Mouse (Mus musculus) cortical plate, adult 2 months (tissue): ENCODE measurements around the gene Bcam. TPM values are rescaled to one million over a fixed set of nuclear protein-coding genes. Genes with fewer than 3 reads are reported as not detected.
A peak's percentile ranks its signal among the peaks of the same experiment; 100 is the strongest.

Experiments used
- H3K27ac ChIP-seq: fragments of 200-500 bp; 2 replicates; pipeline ENCODE4 v1.5.1; 2012; ENCODE audit warnings: low read length, control low read depth, inconsistent platforms; ENCODE audit not compliant: insufficient read depth
- H3K4me1 ChIP-seq: fragments of 200-500 bp; 2 replicates; pipeline ENCODE4 v1.6.1; 2011; ENCODE audit warnings: low read length; ENCODE audit not compliant: control insufficient read depth, insufficient read depth
- H3K4me3 ChIP-seq: fragments of 200-500 bp; 2 replicates; pipeline ENCODE4 v1.5.1; 2011; ENCODE audit warnings: mild to moderate bottlenecking, low read length, control low read depth; ENCODE audit not compliant: insufficient read depth
- CTCF ChIP-seq: fragments of 200-500 bp; IDR thresholded peaks from 2 replicates; pipeline ENCODE4 v1.5.1; 2011; ENCODE audit warnings: mild to moderate bottlenecking, control low read depth, low read length; ENCODE audit not compliant: insufficient read depth; ENCODE audit errors: extremely low read depth
- POLR2A ChIP-seq: fragments of 200-500 bp; IDR thresholded peaks from 2 replicates; pipeline ENCODE4 v1.6.1; 2011; ENCODE audit warnings: mild to moderate bottlenecking, low read length, control low read depth; ENCODE audit not compliant: insufficient read depth; ENCODE audit errors: extremely low read depth
- polyA plus RNA-seq: library from polyadenylated mRNA; depleted of rRNA; stranded (reverse); fragments of >200 nt; gene quantifications from 2 replicates; pipeline ENCODE4 v1.2.3, GENCODE M21; 2012

Bcam gene
- polyA plus RNA-seq, 1 experiment = 24.4 TPM

DNA sequence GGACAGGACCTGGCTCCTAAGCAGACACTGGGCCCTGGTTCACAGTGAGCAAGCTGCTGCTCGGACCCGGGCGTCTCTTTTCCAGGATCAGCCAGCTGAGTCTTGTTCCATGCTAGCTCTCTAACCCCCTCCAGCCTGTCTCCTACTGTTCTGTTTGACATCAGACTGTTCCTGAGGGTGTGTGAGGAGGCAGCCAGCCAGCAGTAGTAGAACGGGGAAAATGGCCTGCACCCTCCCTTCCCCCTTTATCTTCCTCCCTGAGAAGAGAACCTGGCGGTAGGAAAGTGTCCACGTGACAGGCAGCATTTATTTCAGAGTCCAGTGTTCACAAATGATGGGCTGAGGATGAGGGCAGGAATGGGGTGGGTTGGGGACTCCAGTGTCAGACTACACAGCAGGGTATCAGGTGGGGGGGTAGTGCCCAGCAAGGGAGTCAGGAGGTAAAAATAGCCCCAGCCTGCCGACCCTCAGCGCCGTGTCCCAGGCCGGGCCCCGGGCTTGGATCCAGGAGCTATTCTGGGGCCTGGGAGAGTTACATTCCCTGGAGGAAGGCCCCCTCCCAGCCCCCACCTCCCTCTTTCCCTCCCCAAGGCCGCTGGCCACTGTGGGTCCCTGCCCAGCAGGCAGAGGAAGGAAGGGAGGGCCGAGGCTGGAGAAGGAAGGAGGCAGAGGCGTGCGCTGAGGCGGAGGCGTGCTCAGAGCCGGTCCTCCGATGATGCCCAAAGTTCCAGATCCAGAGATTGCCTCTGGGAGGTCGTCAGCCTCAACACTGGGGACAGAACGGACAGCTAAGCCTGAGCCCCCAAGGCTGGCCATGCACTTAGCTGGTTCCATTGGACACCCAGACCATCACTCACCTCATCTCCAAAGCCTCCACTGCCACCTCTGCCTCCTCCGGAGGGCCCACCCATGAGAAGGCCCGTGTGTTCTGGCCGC is 14.7 kb downstream of the Bcam start:
- Histone ChIP-seq H3K4me1 (no peaks in the 10 kb centered on the region), H3K4me3 (no peak overlapping the region), H3K27ac (peak overlapping the region; percentile 49)
- no peak for TF ChIP-seq POLR2A
- no peak for TF ChIP-seq CTCF

DNA sequence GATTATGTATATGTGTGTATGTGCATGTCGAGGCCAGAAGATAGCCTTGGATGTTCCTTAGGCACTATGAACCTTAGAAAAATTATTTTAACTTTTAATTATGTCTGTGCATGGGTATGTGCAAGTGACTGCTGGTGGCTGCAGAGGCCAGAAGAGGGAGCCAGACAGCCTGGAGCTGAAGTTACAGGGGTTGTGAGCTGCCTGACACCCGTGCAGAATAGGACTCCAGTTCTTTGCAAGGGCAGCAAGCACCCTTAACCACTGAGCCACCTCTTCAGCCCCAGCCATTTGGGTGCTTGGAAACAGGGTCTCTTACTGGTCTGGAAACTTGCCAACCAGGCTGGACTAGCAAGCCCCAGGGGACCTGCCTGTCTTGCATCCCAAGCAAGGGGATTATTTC is 15.8 kb downstream of the Bcam start:
- Histone ChIP-seq H3K27ac (no peak overlapping the region), H3K4me1 (no peaks in the 10 kb centered on the region), H3K4me3 (no peak overlapping the region)
- no peak for TF ChIP-seq CTCF
- no peak for TF ChIP-seq POLR2A

DNA sequence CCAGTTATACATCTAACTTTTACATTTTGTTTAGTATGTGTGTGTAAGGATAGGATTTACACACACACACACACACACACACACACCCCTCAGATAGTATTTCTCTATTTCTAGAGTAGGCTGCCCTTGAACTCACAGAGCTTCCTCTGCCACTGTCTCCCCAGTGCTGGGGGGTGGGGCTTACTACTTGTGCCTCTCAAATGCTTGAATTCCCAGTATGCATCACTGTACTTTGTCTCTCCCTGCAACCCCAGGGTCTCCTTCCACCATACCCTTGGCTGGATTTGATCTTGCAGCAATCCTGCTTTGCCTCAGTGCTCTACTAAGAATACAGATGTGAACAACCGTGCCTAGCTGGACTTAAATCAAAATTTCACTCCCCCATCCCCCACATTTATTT is 16.8 kb downstream of the Bcam start:
- no peak for TF ChIP-seq POLR2A
- TF ChIP-seq CTCF = no peak
- Histone ChIP-seq H3K4me1 (no peaks in the 10 kb centered on the region), H3K27ac (no peak overlapping the region), H3K4me3 (no peak overlapping the region)

DNA sequence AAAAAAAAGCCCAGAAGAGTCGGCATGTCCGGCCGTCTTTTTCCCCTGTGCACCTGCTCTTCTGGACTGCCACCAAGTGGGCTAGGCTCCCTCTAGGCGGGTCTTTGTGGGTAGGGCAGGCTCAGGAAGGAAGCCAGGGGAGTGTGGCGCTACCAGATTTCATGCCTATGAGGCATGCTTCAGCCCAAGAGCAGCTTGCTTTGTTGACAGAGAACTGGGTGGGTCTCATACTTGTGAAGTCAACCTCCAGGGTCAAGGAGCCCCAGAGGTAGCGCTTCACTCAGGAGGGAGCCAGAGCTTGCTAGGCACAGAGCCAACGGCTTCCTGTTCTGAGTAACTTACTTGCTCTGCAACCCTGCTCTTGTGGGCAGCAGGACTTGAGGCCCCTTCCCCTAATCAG is 17.2 kb downstream of the Bcam start:
- TF ChIP-seq CTCF = no peak
- Histone ChIP-seq H3K4me3 (no peak overlapping the region), H3K4me1 (no peaks in the 10 kb centered on the region), H3K27ac (no peak overlapping the region)

DNA sequence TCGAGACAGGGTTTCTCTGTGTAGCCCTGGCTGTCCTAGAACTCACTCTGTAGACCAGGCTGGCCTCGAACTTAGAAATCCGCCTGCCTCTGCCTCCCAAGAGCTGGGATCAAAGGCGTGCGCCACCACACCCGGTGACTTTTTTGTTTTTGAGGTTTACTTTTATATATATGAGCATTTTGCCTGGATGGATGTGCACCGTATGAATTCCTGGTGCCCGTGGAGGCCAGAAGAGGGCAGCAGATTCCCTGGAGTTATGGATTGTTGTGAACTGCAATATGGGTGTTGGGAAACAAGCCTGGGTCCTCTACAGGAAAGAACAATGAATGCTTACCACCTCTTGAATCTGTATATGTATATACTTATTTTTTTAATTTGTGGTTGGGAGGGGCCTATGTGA is 18.2 kb downstream of the Bcam start:
- Histone ChIP-seq H3K4me1 (no peaks in the 10 kb centered on the region), H3K4me3 (no peak overlapping the region), H3K27ac (no peak overlapping the region)
- peak; percentile 19; the same call in 1 of the 2 replicates for TF ChIP-seq CTCF
- no peak for TF ChIP-seq POLR2A

DNA sequence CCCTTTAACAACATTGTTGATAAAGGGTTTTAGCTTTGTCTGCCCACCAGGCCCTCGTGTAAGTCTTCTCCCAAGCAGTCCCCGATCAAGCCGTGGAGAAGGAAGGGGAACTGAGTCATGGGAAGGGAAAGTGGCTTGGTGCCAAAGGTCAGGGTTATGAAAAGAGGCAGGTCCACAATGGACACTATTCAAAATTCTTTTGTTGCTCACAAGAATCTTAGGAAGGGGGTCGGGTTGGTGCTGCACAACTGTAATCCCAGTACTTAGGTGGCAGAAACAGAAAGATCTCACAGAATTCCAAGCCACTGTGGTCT is 19.8 kb downstream of the Bcam start:
- Histone ChIP-seq H3K4me3 (no peak overlapping the region), H3K27ac (no peak overlapping the region), H3K4me1 (no peaks in the 10 kb centered on the region)
- TF ChIP-seq POLR2A (no peak), CTCF (no peak)

DNA sequence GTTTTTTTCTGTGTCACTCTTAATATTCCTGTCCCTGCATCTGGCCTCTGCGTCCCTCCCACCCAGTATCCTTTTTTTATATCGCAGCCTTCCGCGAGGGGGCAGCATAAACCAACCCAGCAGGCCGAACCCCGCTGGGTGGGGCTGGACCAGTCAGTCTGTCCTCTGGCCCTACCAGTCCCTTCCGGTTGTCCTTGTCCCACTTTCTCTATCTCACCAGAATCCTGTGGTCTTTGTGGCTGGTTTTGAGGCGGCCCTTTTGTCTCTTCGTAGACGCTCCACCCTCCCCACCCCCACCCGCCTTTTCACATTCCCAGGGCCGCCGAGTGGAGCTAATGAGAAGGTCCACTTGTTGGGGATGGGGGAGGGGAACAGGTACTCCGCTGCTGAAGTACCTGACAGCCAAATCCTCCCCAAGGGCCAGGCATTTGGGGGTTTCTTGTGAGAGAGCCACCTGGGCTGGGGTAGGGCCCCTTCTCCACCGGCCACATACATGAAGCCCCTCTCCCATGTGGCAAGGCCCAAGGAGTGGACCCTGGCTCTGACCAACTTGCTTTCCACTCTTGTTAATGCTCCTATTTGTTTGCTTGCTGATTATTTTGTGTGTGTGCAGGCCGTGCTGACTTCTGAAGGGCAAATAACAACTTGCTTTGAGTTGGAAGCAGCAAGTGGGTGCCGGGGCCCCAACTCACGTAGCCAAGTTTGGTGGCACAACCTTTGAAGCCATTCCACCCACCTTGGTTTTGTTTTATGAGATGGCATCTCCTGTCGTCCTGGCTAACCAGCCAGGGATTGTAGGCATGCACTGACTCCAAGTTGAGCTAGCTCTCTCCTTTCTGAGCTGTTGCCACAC is 20.4 kb downstream of the Bcam start, which contains the start of gene Nectin2:
Nectin2 (minus strand) TSS at position 267 of the 853 bp plus-strand sequence.
- no peak for TF ChIP-seq POLR2A
- TF ChIP-seq CTCF = peak; percentile 61; the same call in 1 of the 2 replicates
- H3K27ac ChIP-seq = no peak within 1 kb of the TSS; the same call in 1 of the 2 replicates
- H3K4me1 ChIP-seq = no peaks in the 10 kb centered on the region
- peak within 1 kb of the TSS; percentile 51 for H3K4me3 ChIP-seq

DNA sequence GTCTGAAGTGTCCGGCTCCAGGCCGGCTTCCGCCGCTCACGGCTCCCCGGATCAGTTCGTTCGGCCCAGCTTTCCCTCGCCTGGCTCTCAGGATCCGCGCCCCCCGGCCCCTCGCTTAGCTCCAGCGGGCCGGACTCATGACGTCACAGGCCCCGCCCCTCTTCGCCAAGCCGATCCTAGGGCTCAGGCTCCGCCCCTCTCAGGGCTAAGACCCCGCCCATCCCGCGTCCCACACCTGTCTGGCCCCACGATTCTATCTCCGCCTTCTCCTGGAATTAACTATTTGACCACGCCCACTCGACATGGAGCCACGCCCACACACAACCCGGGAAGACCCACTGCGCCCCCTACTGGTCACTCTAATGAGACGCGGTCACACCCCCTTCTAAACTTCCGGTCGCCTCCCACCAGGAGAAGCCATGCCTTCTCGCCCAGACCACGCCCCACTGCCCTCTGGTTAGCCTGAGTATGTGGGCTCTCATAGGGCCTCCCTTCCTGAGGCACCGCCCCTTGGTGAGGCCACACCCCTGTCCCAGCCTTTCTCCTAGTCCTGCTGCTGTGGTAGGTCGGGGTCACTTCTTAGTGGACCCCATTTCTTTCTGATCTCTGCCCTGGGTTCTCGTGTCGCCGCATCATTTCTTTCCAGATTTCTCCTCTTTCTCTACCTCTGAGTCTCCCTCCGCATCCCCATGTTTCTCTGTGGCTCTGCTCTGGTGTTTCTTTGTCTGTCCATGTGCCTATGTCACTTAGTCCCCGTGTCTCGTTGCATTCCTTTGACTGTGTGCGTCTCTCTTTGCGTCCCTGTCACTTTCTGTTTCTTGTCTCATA is 21.2 kb downstream of the Bcam start:
- no peak for TF ChIP-seq POLR2A
- TF ChIP-seq CTCF = peak; percentile 61
- Histone ChIP-seq H3K27ac (no peak overlapping the region; the same call in 1 of the 2 replicates), H3K4me3 (peak overlapping the region; percentile 51), H3K4me1 (no peaks in the 10 kb centered on the region)
